10 mouse cellular contexts compared by ENCODE assay signal in the genomic region with DNA sequence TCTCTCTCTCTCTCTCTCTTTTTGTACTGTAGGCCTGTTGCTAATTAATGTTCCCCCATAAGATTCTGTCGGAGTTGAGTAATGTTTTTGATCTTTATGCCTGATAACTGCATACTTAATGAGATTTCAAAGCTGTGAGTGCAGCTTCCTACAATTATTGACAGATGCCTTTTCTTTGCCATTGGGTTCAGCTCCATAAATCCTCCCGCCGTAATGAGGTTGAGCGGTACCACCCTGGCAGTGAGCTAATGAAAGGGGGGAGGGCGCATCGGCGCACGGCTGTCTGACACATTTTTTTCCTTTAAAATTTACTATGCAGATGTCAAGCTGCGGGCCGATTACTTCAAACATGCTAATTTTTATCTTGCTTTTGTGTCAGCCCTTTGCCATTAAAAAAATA. TPM values are rescaled to one million over a fixed set of nuclear protein-coding genes. Genes with fewer than 3 reads are reported as not detected.
DNase-seq lines count a peak whose midpoint lies in the region; ATAC-seq lines count a peak whose summit lies in the region.
"Had no signal": no experiment of that assay in that cellular context is flagged by ENCODE, and none has a peak within 500 bp of the region (broad histone marks: within the 10 kb centered on the region; RNA-seq: fewer than 3 reads in every experiment).

No protein-coding gene starts in this region.

- DNase-seq in lung, postnatal 10 days = no peak
- no peak for DNase-seq in thymus, postnatal 25 days
- no peak for DNase-seq in left cerebral cortex, postnatal 14 days (ENCODE audit: low spot score in 2 of 2)
- DNase-seq: cerebellum, adult 9-10 months; heart, postnatal 36 days; liver, postnatal 0 days had no signal

- no peak overlapping the region for H3K27ac ChIP-seq in lung, embryonic 16.5 days (ENCODE audit: low read length)
- peak overlapping the region; percentile 63 for H3K27ac ChIP-seq in forebrain, embryonic 16.5 days (ENCODE audit: low read length)
- H3K27ac ChIP-seq in limb, embryonic 13.5 days = no peak overlapping the region
- peak overlapping the region; percentile 68; the same call in 1 of the 2 replicates for H3K27ac ChIP-seq in stomach, embryonic 15.5 days

- intact Hi-C loops in left cerebral cortex, postnatal 14 days (cut with DNase I) = no loop called here

- ATAC-seq in lung, embryonic 16.5 days (ENCODE audit: low read depth) = no peak
- ATAC-seq in forebrain, embryonic 16.5 days = peak; percentile 71
- no peak for ATAC-seq in limb, embryonic 13.5 days (ENCODE audit: low FRiP score, low read depth)
- no peak for ATAC-seq in stomach, embryonic 15.5 days (ENCODE audit: insufficient read depth, low FRiP score, low read depth)
- ATAC-seq: liver, postnatal 0 days had no signal

- H3K27me3 ChIP-seq in lung, embryonic 16.5 days (ENCODE audit: control insufficient read depth, insufficient read depth, low read depth, low read length) = no peaks in the 10 kb centered on the region
- no peaks in the 10 kb centered on the region for H3K27me3 ChIP-seq in forebrain, embryonic 16.5 days (replicated peaks; ENCODE audit: control insufficient read depth, insufficient read depth, low read length)
- no peaks in the 10 kb centered on the region; the same call in none of the 2 replicates for H3K27me3 ChIP-seq in limb, embryonic 13.5 days
- H3K27me3 ChIP-seq in stomach, embryonic 15.5 days (replicated peaks) = no peaks in the 10 kb centered on the region

- H3K4me3 ChIP-seq in lung, embryonic 16.5 days (ENCODE audit: low read length) = no peak overlapping the region
- 0 out of 2 replicates have a peak overlapping the region, but pooled peaks have one; percentile 4 for H3K4me3 ChIP-seq in forebrain, embryonic 16.5 days (replicated peaks; ENCODE audit: low read length)
- H3K4me3 ChIP-seq in limb, embryonic 13.5 days = no peak overlapping the region
- H3K4me3 ChIP-seq in stomach, embryonic 15.5 days (replicated peaks) = no peak overlapping the region

- no peaks in the 10 kb centered on the region for H3K36me3 ChIP-seq in lung, embryonic 16.5 days (ENCODE audit: control insufficient read depth, insufficient read depth, low read length)
- no peaks in the 10 kb centered on the region for H3K36me3 ChIP-seq in forebrain, embryonic 16.5 days (ENCODE audit: control insufficient read depth, insufficient read depth)
- H3K36me3 ChIP-seq in limb, embryonic 13.5 days = no peaks in the 10 kb centered on the region
- no peaks in the 10 kb centered on the region; the same call in 1 of the 2 replicates for H3K36me3 ChIP-seq in stomach, embryonic 15.5 days

- H3K9ac ChIP-seq in lung, embryonic 16.5 days (ENCODE audit: low read length) = no peak overlapping the region
- no peak overlapping the region for H3K9ac ChIP-seq in forebrain, embryonic 16.5 days (replicated peaks; ENCODE audit: low read depth, low read length)
- no peak overlapping the region for H3K9ac ChIP-seq in limb, embryonic 13.5 days
- no peak overlapping the region for H3K9ac ChIP-seq in stomach, embryonic 15.5 days
- H3K9ac ChIP-seq: liver, postnatal 0 days had no signal

- WGBS in lung, embryonic 16.5 days = 33% methylated on average over 10 of the region's 10 CpGs
- WGBS in forebrain, embryonic 16.5 days = 7% methylated on average over 10 of the region's 10 CpGs
- 6% methylated on average over 10 of the region's 10 CpGs for WGBS in limb, embryonic 13.5 days
- WGBS in stomach, embryonic 15.5 days = 27% methylated on average over 10 of the region's 10 CpGs

- peaks cover 38% of the 10 kb centered on the region for H3K4me1 ChIP-seq in lung, embryonic 16.5 days (replicated peaks; ENCODE audit: control insufficient read depth, insufficient read depth, low read length)
- H3K4me1 ChIP-seq in forebrain, embryonic 16.5 days (replicated peaks; ENCODE audit: control insufficient read depth, insufficient read depth, low read length) = peaks cover 49% of the 10 kb centered on the region
- peaks cover 52% of the 10 kb centered on the region for H3K4me1 ChIP-seq in limb, embryonic 13.5 days
- peaks cover 33% of the 10 kb centered on the region for H3K4me1 ChIP-seq in stomach, embryonic 15.5 days

- H3K4me2 ChIP-seq in lung, embryonic 16.5 days (ENCODE audit: low read depth, low read length) = peak overlapping the region; percentile 56; the same call in 1 of the 2 replicates
- H3K4me2 ChIP-seq in forebrain, embryonic 16.5 days (ENCODE audit: low read length) = peak overlapping the region; percentile 43
- H3K4me2 ChIP-seq in limb, embryonic 13.5 days (replicated peaks) = peak overlapping the region; percentile 58
- H3K4me2 ChIP-seq in stomach, embryonic 15.5 days = peak overlapping the region; percentile 57; the same call in 1 of the 2 replicates

- no peaks in the 10 kb centered on the region for H3K9me3 ChIP-seq in lung, embryonic 16.5 days (ENCODE audit: control insufficient read depth, low read length)
- no peaks in the 10 kb centered on the region for H3K9me3 ChIP-seq in forebrain, embryonic 16.5 days (ENCODE audit: control insufficient read depth, low read length)
- no peaks in the 10 kb centered on the region for H3K9me3 ChIP-seq in limb, embryonic 13.5 days
- H3K9me3 ChIP-seq in stomach, embryonic 15.5 days = no peaks in the 10 kb centered on the region

RNA-seq across cellular contexts. Expression of gene Tshz3, which starts 9.3 kb away (rescaled TPM):
- 11.5 and 12.1 TPM in 2 replicates for polyA plus RNA-seq in lung, embryonic 16.5 days (2015; fragmentation: Nextera tagmentation; extraction: Ambion mirVana)
- polyA plus RNA-seq in forebrain, embryonic 16.5 days (2015; fragmentation: Nextera tagmentation; extraction: Ambion mirVana) = 29.8 and 38.7 TPM in 2 replicates
- 10.9 and 11.0 TPM in 2 replicates for polyA plus RNA-seq in limb, embryonic 13.5 days (2015; fragmentation: Nextera tagmentation; extraction: Ambion mirVana)
- polyA plus RNA-seq in stomach, embryonic 15.5 days (2015; fragmentation: Nextera tagmentation; extraction: Ambion mirVana) = 14.3 and 16.2 TPM in 2 replicates
- 10 to 100 TPM; 47.1 to 49.6 TPM for total RNA-seq in left cerebral cortex, postnatal 14 days (2021)

Comparison
In these comparisons a context has a peak if more than half of its experiments do, and no peak if none do; other contexts are left out.
1. H3K27ac ChIP-seq: peak in forebrain, embryonic 16.5 days (single experiment) and stomach, embryonic 15.5 days (single experiment); none in lung, embryonic 16.5 days (single experiment) and limb, embryonic 13.5 days (single experiment).
2. Peak in every context shown above with its lines, with median percentiles within 50 percentile points of each other: H3K4me2 ChIP-seq.